Mouse (Mus musculus): Measurements from ENCODE around the gene Prkcz. TPM values are rescaled to one million over a fixed set of nuclear protein-coding genes. Genes with fewer than 3 reads are reported as not detected.
A peak's percentile ranks its signal among the peaks of the same experiment; 100 is the strongest.

The Prkcz gene
- polyA plus RNA-seq, 2 experiments, result 0.99 to 1.7 TPM

- ATAC-seq (ENCODE audit: insufficient read depth) (no peak), DNase-seq (ENCODE audit: low read depth in 3 of 3, low spot score in 3 of 3) (no peak)
- H3K4me1 ChIP-seq (replicated peaks; ENCODE audit: control insufficient read depth in 2 of 2, insufficient read depth in 2 of 2, low read length in 1 of 2), result peaks cover 5 to 53% of the 10 kb centered on the region in 2 experiments
- 31% methylated on average over 12 of the region's 12 CpGs for WGBS (ENCODE audit: insufficient replicate concordance)
- H3K9ac ChIP-seq (replicated peaks), result no peak overlapping the region
- H3K4me3 ChIP-seq (ENCODE audit: insufficient read depth in 1 of 2, low read depth in 2 of 2, low read length in 2 of 2), result peak overlapping the region; percentile 31 to 70; a peak in 3 of 4 replicates
- H3K27ac ChIP-seq, result no peak overlapping the region
- peaks cover 24% of the 10 kb centered on the region for H3K27me3 ChIP-seq (ENCODE audit: control insufficient read depth, insufficient read depth, low read length)
- TF ChIP-seq EP300 (IDR thresholded peaks at IDR 0.05; ENCODE audit: low read depth) (no peak), CTCF (IDR thresholded peaks at IDR 0.05; ENCODE audit: low read depth) (no peak)
- no peaks in the 10 kb centered on the region for H3K9me3 ChIP-seq (ENCODE audit: control insufficient read depth, low read length)
- H3K4me2 ChIP-seq (ENCODE audit: low read depth), result peak overlapping the region; percentile 79
- H3K36me3 ChIP-seq (replicated peaks; ENCODE audit: control insufficient read depth, insufficient read depth, low read depth), result no peaks in the 10 kb centered on the region
These were observed 141.6 kb downstream of the Prkcz start for GRCm38 (mm10) chr4:155219271-155220212.

- Histone ChIP-seq H3K36me3 (replicated peaks; ENCODE audit: control insufficient read depth, insufficient read depth, low read depth) (no peaks in the 10 kb centered on the region), H3K4me1 (replicated peaks; ENCODE audit: control insufficient read depth in 2 of 2, insufficient read depth in 2 of 2, low read length in 1 of 2) (peaks cover 0 to 53% of the 10 kb centered on the region in 2 experiments), H3K9ac (replicated peaks) (no peak overlapping the region), H3K9me3 (ENCODE audit: control insufficient read depth, low read length) (no peaks in the 10 kb centered on the region), H3K4me3 (ENCODE audit: insufficient read depth in 1 of 2, low read depth in 2 of 2, low read length in 2 of 2) (no peak overlapping the region), H3K27me3 (ENCODE audit: control insufficient read depth, insufficient read depth, low read length) (peaks cover 24% of the 10 kb centered on the region), H3K27ac (no peak overlapping the region), H3K4me2 (ENCODE audit: low read depth) (no peak overlapping the region)
- TF ChIP-seq EP300 (IDR thresholded peaks at IDR 0.05; ENCODE audit: low read depth) (no peak), CTCF (IDR thresholded peaks at IDR 0.05; ENCODE audit: low read depth) (no peak)
- ATAC-seq (ENCODE audit: insufficient read depth), result no peak
- DNase-seq (ENCODE audit: low read depth in 3 of 3, low spot score in 3 of 3), result no peak
- WGBS (ENCODE audit: insufficient replicate concordance), result 70% methylated on average over 9 of the region's 9 CpGs
These were observed 142.9 kb downstream of the Prkcz start for GRCm38 (mm10) chr4:155218104-155218732.

DNA sequence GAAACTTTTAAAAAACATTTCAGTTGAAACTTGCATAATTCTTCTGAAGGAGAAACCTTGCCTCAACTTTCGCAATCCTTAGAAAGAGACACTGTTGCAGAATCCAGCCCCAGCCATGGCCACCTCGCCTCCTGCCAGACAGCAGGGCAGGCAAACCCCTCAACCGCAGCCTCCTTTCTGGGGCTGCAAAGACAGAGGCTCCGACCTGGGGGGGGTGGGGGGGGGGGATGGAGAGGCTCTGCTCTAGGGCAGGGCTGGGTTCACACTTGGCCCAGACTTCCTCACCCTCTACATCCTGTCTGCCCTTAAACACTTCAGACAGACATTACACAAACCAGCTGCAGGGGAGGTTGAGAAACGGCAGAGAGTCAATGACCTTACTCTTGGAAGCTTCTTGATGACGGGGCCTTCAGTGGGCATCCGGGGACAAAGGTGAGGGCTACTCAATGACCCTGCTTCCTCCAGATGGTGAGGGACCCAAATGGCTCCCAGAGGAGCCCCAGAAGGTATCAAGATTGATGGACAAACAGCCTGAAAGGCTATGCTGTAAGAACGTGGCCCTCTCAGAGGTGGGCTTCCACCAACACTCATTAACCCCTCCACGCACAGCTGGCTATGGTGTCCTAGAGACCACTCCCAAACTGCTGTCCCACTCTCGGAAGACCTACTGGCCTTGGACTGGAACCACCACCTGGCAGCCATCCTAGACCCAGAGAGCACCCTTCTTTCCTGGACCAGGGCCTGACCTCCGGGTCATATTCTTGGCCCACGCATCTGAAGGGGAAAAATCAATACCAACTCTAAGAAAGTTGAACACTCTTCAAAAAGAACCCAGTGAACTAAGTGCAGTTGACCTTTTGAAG, 143.7 kb downstream of the Prkcz start:
- WGBS (ENCODE audit: insufficient replicate concordance), result 39% methylated on average over 12 of the region's 12 CpGs
- no peak for DNase-seq (ENCODE audit: low read depth in 3 of 3, low spot score in 3 of 3)
- Histone ChIP-seq H3K9ac (replicated peaks) (no peak overlapping the region), H3K4me3 (ENCODE audit: insufficient read depth in 1 of 2, low read depth in 2 of 2, low read length in 2 of 2) (no peak overlapping the region), H3K36me3 (replicated peaks; ENCODE audit: control insufficient read depth, insufficient read depth, low read depth) (no peaks in the 10 kb centered on the region), H3K4me1 (replicated peaks; ENCODE audit: control insufficient read depth in 2 of 2, insufficient read depth in 2 of 2, low read length in 1 of 2) (peaks cover 0 to 53% of the 10 kb centered on the region in 2 experiments), H3K27me3 (ENCODE audit: control insufficient read depth, insufficient read depth, low read length) (peaks cover 23% of the 10 kb centered on the region), H3K27ac (no peak overlapping the region), H3K4me2 (ENCODE audit: low read depth) (no peak overlapping the region), H3K9me3 (ENCODE audit: control insufficient read depth, low read length) (no peaks in the 10 kb centered on the region)
- ATAC-seq (ENCODE audit: insufficient read depth), result no peak
- TF ChIP-seq EP300 (IDR thresholded peaks at IDR 0.05; ENCODE audit: low read depth) (no peak), CTCF (IDR thresholded peaks at IDR 0.05; ENCODE audit: low read depth) (no peak)

GRCm38 (mm10) chr4:155215773-155216630, 145.2 kb downstream of the Prkcz start:
- ATAC-seq (ENCODE audit: insufficient read depth) (no peak), DNase-seq (ENCODE audit: low read depth in 3 of 3, low spot score in 3 of 3) (no peak)
- H3K4me2 ChIP-seq (ENCODE audit: low read depth), result no peak overlapping the region
- no peak overlapping the region for H3K27ac ChIP-seq
- peaks cover 0 to 53% of the 10 kb centered on the region in 2 experiments for H3K4me1 ChIP-seq (replicated peaks; ENCODE audit: control insufficient read depth in 2 of 2, insufficient read depth in 2 of 2, low read length in 1 of 2)
- H3K9ac ChIP-seq (replicated peaks), result no peak overlapping the region
- H3K36me3 ChIP-seq (replicated peaks; ENCODE audit: control insufficient read depth, insufficient read depth, low read depth), result no peaks in the 10 kb centered on the region
- peaks cover 9% of the 10 kb centered on the region for H3K27me3 ChIP-seq (ENCODE audit: control insufficient read depth, insufficient read depth, low read length)
- TF ChIP-seq EP300 (IDR thresholded peaks at IDR 0.05; ENCODE audit: low read depth) (no peak), CTCF (IDR thresholded peaks at IDR 0.05; ENCODE audit: low read depth) (no peak)
- 58% methylated on average over 12 of the region's 12 CpGs for WGBS (ENCODE audit: insufficient replicate concordance)
- no peaks in the 10 kb centered on the region for H3K9me3 ChIP-seq (ENCODE audit: control insufficient read depth, low read length)
- H3K4me3 ChIP-seq (ENCODE audit: insufficient read depth in 1 of 2, low read depth in 2 of 2, low read length in 2 of 2), result no peak overlapping the region
